Mouse (Mus musculus) T-helper 2 cell (primary cell): ENCODE results near the gene Fgf10.

Source experiments
- in situ Hi-C: fragments of 300-600 bp; cut with MboI, MseI; formaldehyde crosslinking; loops from one replicate; pipeline ENCODE4 v1.15.1; 2025; ENCODE audit warnings: high pct_unique_total_duplicates

The Fgf10 gene

GRCm38 (mm10) chr13:118835078-118835477 is 165.5 kb downstream of the Fgf10 start:
- in situ Hi-C loops, result no loop called here
